Mouse (Mus musculus) cortical plate, adult 2 months (tissue): ENCODE results near the gene Pbx2.
A peak's percentile ranks its signal among the peaks of the same experiment; 100 is the strongest.

Experiments used
- CTCF ChIP-seq: fragments of 200-500 bp; IDR thresholded peaks from 2 replicates; pipeline ENCODE4 v1.5.1; 2011; ENCODE audit warnings: mild to moderate bottlenecking, control low read depth, low read length; ENCODE audit not compliant: insufficient read depth; ENCODE audit errors: extremely low read depth
- POLR2A ChIP-seq: fragments of 200-500 bp; IDR thresholded peaks from 2 replicates; pipeline ENCODE4 v1.6.1; 2011; ENCODE audit warnings: mild to moderate bottlenecking, low read length, control low read depth; ENCODE audit not compliant: insufficient read depth; ENCODE audit errors: extremely low read depth

DNA sequence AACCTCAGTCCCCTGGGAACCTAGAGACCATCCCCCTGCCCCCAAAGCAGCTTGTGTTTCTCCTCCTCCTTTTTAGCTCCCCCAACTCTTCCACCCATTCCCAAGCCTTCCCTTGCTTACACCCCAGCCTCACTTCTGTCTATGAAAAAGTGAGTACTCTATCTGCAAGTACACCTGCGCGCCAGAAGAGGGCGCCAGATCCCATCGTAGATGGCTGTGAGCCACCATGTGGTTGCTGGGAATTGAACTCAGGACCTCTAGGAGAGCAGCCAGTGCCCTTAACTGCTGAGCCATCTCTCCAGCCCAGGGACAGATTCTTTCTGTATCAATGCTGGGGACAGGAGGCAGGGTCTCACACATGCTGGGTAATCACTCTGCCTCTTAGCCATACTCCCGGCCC lies 19.2 kb upstream of the Pbx2 start:
- TF ChIP-seq CTCF (peak; percentile 28; the same call in 1 of the 2 replicates), POLR2A (no peak)
